Mouse (Mus musculus) midbrain, embryonic 15.5 days (tissue): ENCODE measurements around the gene Bmpr1b. TPM values are rescaled to one million over a fixed set of nuclear protein-coding genes. Genes with fewer than 3 reads are reported as not detected.

Experiments
- ATAC-seq: fragments of 200-750 bp; cut with Nextera tagmentation; replicated peaks from 2 replicates; pipeline ENCODE4 v1.8.0; 2017; ENCODE audit warnings: moderate TSS enrichment
- H3K27ac ChIP-seq: fragments of 300-500 bp; sonication (generic); 2 replicates; pipeline ENCODE4 v1.5.1; 2015; ENCODE audit warnings: mild to moderate bottlenecking, inconsistent platforms
- H3K27me3 ChIP-seq: fragments of 300-500 bp; sonication (generic); replicated peaks from 2 replicates; pipeline ENCODE4 v1.6.1; 2015; ENCODE audit warnings: inconsistent platforms
- H3K36me3 ChIP-seq: fragments of 300-500 bp; sonication (generic); replicated peaks from 2 replicates; pipeline ENCODE4 v1.6.1; 2015; ENCODE audit warnings: inconsistent platforms
- H3K4me1 ChIP-seq: fragments of 300-500 bp; sonication (generic); 2 replicates; pipeline ENCODE4 v1.6.1; 2015; ENCODE audit warnings: inconsistent platforms
- H3K4me2 ChIP-seq: fragments of 300-500 bp; sonication (generic); 2 replicates; pipeline ENCODE4 v1.6.1; 2015; ENCODE audit warnings: inconsistent platforms, mild to moderate bottlenecking, moderate library complexity
- H3K4me3 ChIP-seq: fragments of 300-500 bp; sonication (generic); 2 replicates; pipeline ENCODE4 v1.5.1; 2015; ENCODE audit warnings: mild to moderate bottlenecking, inconsistent platforms
- H3K9ac ChIP-seq: fragments of 300-500 bp; sonication (generic); 2 replicates; pipeline ENCODE4 v1.6.1; 2015; ENCODE audit warnings: mild to moderate bottlenecking, inconsistent platforms
- H3K9me3 ChIP-seq: fragments of 300-500 bp; sonication (generic); 2 replicates; pipeline ENCODE4 v1.6.1; 2016; ENCODE audit warnings: inconsistent platforms
- WGBS: fragments of 180-500 bp; shearing (Covaris S2); methylation state at CpG from one replicate; pipeline ENCODE4 v1.1.7; 2015; ENCODE audit warnings: mixed read lengths; 5-methylcytosine and 5-hydroxymethylcytosine counted together
- polyA plus RNA-seq: library from polyadenylated mRNA; unstranded; fragments of >200 nt; fragmentation: Nextera tagmentation; extraction: Ambion mirVana; gene quantifications from 2 replicates; pipeline ENCODE4 v1.2.1, GENCODE M21; 2015

Gene Bmpr1b
- polyA plus RNA-seq, 1 experiment from 2014 or later: 2.3 TPM

GRCm38 (mm10) chr3:141921161-141921560 lies 248.1 kb downstream of the Bmpr1b start:
- Histone ChIP-seq H3K9ac (no peak overlapping the region), H3K36me3 (no peaks in the 10 kb centered on the region), H3K27me3 (no peaks in the 10 kb centered on the region), H3K9me3 (no peaks in the 10 kb centered on the region), H3K27ac (no peak overlapping the region), H3K4me1 (no peaks in the 10 kb centered on the region), H3K4me3 (no peak overlapping the region), H3K4me2 (no peak overlapping the region)
- no peak for ATAC-seq
- 56% methylated on average over 4 of the region's 4 CpGs for WGBS

DNA sequence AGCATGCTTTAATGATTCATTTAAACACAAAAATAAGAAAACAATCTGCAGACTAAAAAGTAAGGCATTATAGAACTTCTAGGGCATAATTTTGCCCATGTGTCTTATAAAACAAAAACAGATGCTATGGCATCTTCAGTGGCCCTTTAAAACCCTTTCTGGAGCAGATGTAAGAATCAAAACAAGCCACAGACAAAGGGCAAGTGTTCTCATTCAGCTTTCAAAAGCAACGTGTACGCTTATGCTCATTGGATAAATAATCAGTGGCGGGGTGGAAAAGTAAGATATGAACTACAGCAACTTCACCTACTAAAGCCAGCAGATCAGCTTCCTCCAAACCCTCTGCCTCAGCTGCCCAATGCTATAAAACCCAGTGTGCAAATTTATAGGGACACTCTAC lies 249.6 kb downstream of the Bmpr1b start:
- no peak overlapping the region for H3K4me3 ChIP-seq
- H3K9ac ChIP-seq: no peak overlapping the region
- 41% methylated on average over 3 of the region's 3 CpGs for WGBS
- no peak for ATAC-seq
- H3K27ac ChIP-seq: no peak overlapping the region
- no peaks in the 10 kb centered on the region for H3K4me1 ChIP-seq
- H3K4me2 ChIP-seq: no peak overlapping the region
- no peaks in the 10 kb centered on the region for H3K36me3 ChIP-seq
- no peaks in the 10 kb centered on the region for H3K27me3 ChIP-seq
- no peaks in the 10 kb centered on the region for H3K9me3 ChIP-seq

GRCm38 (mm10) chr3:141917166-141917565 lies 252.1 kb downstream of the Bmpr1b start:
- Histone ChIP-seq H3K9me3 (no peaks in the 10 kb centered on the region), H3K4me2 (no peak overlapping the region), H3K27ac (no peak overlapping the region), H3K9ac (no peak overlapping the region), H3K27me3 (no peaks in the 10 kb centered on the region), H3K4me1 (no peaks in the 10 kb centered on the region), H3K36me3 (no peaks in the 10 kb centered on the region), H3K4me3 (no peak overlapping the region)
- 86% methylated on average over 4 of the region's 4 CpGs for WGBS
- ATAC-seq: no peak

- no peaks in the 10 kb centered on the region for H3K4me1 ChIP-seq
- H3K9me3 ChIP-seq: no peaks in the 10 kb centered on the region
- no peak overlapping the region for H3K4me3 ChIP-seq
- 87% methylated on average over 3 of the region's 3 CpGs for WGBS
- ATAC-seq: no peak
- no peak overlapping the region for H3K4me2 ChIP-seq
- H3K27ac ChIP-seq: no peak overlapping the region
- H3K9ac ChIP-seq: no peak overlapping the region
- H3K36me3 ChIP-seq: no peaks in the 10 kb centered on the region
- H3K27me3 ChIP-seq: no peaks in the 10 kb centered on the region
Measured at GRCm38 (mm10) chr3:141915995-141916394, 253.2 kb downstream of the Bmpr1b start.

GRCm38 (mm10) chr3:141914588-141914987 lies 254.6 kb downstream of the Bmpr1b start:
- Histone ChIP-seq H3K9me3 (no peaks in the 10 kb centered on the region), H3K9ac (no peak overlapping the region), H3K27me3 (no peaks in the 10 kb centered on the region), H3K4me1 (no peaks in the 10 kb centered on the region), H3K4me2 (no peak overlapping the region), H3K27ac (no peak overlapping the region), H3K4me3 (no peak overlapping the region), H3K36me3 (no peaks in the 10 kb centered on the region)
- ATAC-seq: no peak
- WGBS: 84% methylated on average over 3 of the region's 3 CpGs

- H3K4me3 ChIP-seq: no peak overlapping the region
- H3K4me1 ChIP-seq: no peaks in the 10 kb centered on the region
- H3K27ac ChIP-seq: no peak overlapping the region
- no peak overlapping the region for H3K9ac ChIP-seq
- no peaks in the 10 kb centered on the region for H3K27me3 ChIP-seq
- ATAC-seq: no peak
- WGBS: 88% methylated on average over 2 of the region's 2 CpGs
- no peak overlapping the region for H3K4me2 ChIP-seq
- H3K36me3 ChIP-seq: no peaks in the 10 kb centered on the region
- H3K9me3 ChIP-seq: no peaks in the 10 kb centered on the region
Measured at GRCm38 (mm10) chr3:141909136-141909535, 260.1 kb downstream of the Bmpr1b start.

- H3K27me3 ChIP-seq: no peaks in the 10 kb centered on the region
- H3K9me3 ChIP-seq: no peaks in the 10 kb centered on the region
- no peak for ATAC-seq
- WGBS: 45% methylated on average over 6 of the region's 6 CpGs
- H3K9ac ChIP-seq: no peak overlapping the region
- H3K27ac ChIP-seq: no peak overlapping the region
- H3K4me3 ChIP-seq: no peak overlapping the region
- no peaks in the 10 kb centered on the region for H3K4me1 ChIP-seq
- H3K36me3 ChIP-seq: no peaks in the 10 kb centered on the region
- H3K4me2 ChIP-seq: no peak overlapping the region
Measured at GRCm38 (mm10) chr3:141905903-141906623, 263.2 kb downstream of the Bmpr1b start.

DNA sequence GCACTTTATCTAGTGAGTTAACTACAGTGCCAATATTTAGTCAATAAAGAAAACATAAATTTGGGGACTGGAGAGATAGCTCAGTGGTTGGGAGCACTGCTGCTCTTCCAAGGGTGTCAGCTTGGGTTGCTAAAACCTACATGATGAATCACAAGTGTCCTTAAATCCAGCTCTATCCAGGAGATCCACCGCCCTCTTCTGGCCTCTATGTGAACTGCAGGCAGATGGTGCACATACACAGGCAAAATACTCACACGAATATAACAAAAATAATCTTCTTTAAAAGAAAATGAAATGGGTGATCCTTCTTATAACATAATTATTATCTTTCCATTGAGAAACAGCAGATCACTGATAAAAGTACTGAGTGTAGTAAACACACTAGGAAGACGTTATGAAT lies 268.9 kb downstream of the Bmpr1b start:
- H3K27me3 ChIP-seq: no peaks in the 10 kb centered on the region
- H3K36me3 ChIP-seq: no peaks in the 10 kb centered on the region
- H3K9ac ChIP-seq: no peak overlapping the region
- no peak for ATAC-seq
- WGBS: 93% methylated on average over 3 of the region's 3 CpGs
- no peak overlapping the region for H3K4me3 ChIP-seq
- H3K27ac ChIP-seq: no peak overlapping the region
- H3K9me3 ChIP-seq: no peaks in the 10 kb centered on the region
- H3K4me2 ChIP-seq: no peak overlapping the region
- H3K4me1 ChIP-seq: no peaks in the 10 kb centered on the region

DNA sequence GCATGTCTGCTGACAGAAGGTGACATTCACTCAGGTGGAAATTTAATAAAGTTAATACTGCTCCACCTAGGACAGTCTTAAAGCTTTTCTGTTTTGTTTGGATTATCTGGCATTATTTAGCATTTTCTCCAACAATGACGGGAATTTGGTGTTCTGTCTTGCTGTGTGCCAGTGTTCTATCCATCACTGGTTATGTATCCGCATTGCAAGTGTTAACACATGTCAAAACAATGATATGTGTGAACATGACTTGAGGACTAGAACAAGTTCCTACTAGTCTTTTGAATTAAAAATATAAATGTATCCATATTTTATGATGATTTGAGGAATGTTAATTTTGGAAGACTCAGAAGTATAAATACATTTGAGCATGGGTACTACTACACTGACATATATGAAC lies 269.7 kb downstream of the Bmpr1b start:
- H3K4me2 ChIP-seq: no peak overlapping the region
- no peak overlapping the region for H3K9ac ChIP-seq
- no peak overlapping the region for H3K27ac ChIP-seq
- no peaks in the 10 kb centered on the region for H3K9me3 ChIP-seq
- no peak for ATAC-seq
- H3K36me3 ChIP-seq: no peaks in the 10 kb centered on the region
- H3K27me3 ChIP-seq: no peaks in the 10 kb centered on the region
- H3K4me1 ChIP-seq: no peaks in the 10 kb centered on the region
- no peak overlapping the region for H3K4me3 ChIP-seq
- 89% methylated on average over 2 of the region's 2 CpGs for WGBS

DNA sequence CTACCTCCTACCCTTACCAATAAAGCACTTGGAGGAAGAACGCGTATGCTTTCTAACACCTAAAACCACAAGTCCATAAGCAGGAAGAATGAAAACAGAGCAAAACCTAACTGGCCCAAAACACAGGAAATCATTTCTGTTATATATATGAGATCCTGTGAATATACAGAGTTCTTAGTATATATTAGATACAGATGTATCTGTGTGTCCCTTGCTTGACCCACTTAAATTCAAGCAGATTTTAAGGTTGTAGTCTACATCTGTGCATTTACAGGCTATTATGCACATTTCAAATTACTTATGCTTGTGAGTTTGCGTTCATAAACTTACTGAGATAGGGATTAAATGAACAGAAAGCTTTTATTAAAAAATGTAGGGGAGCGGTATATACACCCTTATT lies 271.5 kb downstream of the Bmpr1b start:
- ATAC-seq: no peak
- Histone ChIP-seq H3K27ac (no peak overlapping the region), H3K4me3 (no peak overlapping the region), H3K4me2 (no peak overlapping the region), H3K9ac (no peak overlapping the region), H3K4me1 (no peaks in the 10 kb centered on the region), H3K9me3 (no peaks in the 10 kb centered on the region), H3K36me3 (no peaks in the 10 kb centered on the region), H3K27me3 (no peaks in the 10 kb centered on the region)
- 93% methylated on average over 4 of the region's 4 CpGs for WGBS

- 26% methylated on average over 4 of the region's 4 CpGs for WGBS
Measured at GRCm38 (mm10) chr3:141896870-141897554, 272.2 kb downstream of the Bmpr1b start.

GRCm38 (mm10) chr3:141895096-141895495 lies 274.1 kb downstream of the Bmpr1b start:
- WGBS: 76% methylated on average over 5 of the region's 5 CpGs
- Histone ChIP-seq H3K27me3 (no peaks in the 10 kb centered on the region), H3K9ac (no peak overlapping the region), H3K4me1 (no peaks in the 10 kb centered on the region), H3K4me2 (no peak overlapping the region), H3K4me3 (no peak overlapping the region), H3K9me3 (no peaks in the 10 kb centered on the region), H3K27ac (no peak overlapping the region), H3K36me3 (no peaks in the 10 kb centered on the region)
- ATAC-seq: no peak

More at GRCm38 (mm10) chr3:141896870-141897554, 272.2 kb downstream of the Bmpr1b start:
- no peak overlapping the region for H3K4me3 ChIP-seq
- ATAC-seq: no peak
- H3K4me2 ChIP-seq: no peak overlapping the region
- no peaks in the 10 kb centered on the region for H3K36me3 ChIP-seq
- H3K27me3 ChIP-seq: no peaks in the 10 kb centered on the region
- no peaks in the 10 kb centered on the region for H3K9me3 ChIP-seq
- H3K4me1 ChIP-seq: no peaks in the 10 kb centered on the region
- no peak overlapping the region for H3K9ac ChIP-seq
- no peak overlapping the region for H3K27ac ChIP-seq

DNA sequence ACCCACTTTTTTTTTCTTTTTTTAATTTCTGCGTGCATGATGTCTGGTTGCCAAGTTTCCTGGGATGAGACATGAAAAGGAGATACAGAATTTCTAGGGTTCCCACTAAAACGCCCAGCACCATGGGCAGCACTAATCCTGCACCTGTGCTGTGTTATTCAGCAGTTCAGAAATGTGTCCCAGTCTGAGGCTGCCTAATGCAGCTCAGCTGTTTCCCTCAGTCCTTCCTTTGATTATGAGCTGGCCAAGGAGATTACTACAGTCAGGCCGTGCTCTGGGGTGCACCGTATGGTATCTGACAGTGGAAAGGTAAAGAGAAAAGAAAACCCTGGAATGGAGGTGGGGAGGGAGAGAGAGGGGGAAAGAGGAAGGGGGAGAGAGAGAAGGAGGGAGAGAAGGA lies 278.6 kb downstream of the Bmpr1b start:
- no peaks in the 10 kb centered on the region for H3K36me3 ChIP-seq

More for the DNA sequence above, 278.6 kb downstream of the Bmpr1b start:
- H3K4me3 ChIP-seq: no peak overlapping the region
- ATAC-seq: no peak
- WGBS: 39% methylated on average over 4 of the region's 4 CpGs
- H3K27me3 ChIP-seq: no peaks in the 10 kb centered on the region
- H3K27ac ChIP-seq: no peak overlapping the region
- no peaks in the 10 kb centered on the region for H3K4me1 ChIP-seq
- H3K4me2 ChIP-seq: no peak overlapping the region
- H3K9ac ChIP-seq: no peak overlapping the region
- no peaks in the 10 kb centered on the region for H3K9me3 ChIP-seq
